Mouse (Mus musculus): ENCODE measurements around the gene Cers3. TPM values are rescaled to one million over a fixed set of nuclear protein-coding genes. Genes with fewer than 3 reads are reported as not detected.

Gene Cers3
- total RNA-seq, 1 experiment from 2014 or later: 0.15 TPM

DNA sequence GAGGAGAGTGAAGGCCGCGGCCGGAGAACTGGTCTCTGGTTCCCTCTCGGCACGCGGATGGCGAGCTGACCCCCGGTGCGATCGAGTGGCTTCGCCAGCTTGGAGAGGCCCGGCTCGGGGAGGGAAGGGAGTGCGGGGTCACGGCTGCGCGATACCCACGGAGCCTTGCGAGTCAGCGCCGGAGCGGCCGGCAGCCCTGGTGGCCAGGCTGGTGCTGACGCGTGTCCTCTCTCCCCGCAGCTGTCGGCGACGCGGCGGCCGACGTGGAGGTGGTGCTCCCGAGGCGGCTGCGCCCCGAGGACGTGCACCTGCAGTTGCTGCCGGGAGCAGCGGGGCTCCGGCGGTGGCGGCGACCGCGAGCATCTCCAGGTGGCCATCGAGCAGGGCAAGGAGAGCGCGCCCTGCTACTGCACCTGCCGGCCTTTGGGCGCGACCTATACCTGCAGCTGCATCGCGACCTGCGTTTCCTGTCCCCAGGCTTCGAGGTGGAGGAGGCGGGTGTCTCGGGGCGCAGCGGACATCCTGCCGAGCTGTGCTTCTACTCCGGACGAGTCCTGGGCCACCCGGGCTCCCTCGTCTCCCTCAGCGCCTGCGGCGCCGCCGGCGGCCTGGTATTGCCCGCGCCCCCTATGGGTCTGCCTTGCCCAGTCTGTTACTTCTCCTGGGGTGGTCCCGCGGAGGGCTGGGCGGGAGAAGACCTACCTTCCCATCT is 96.9 kb downstream of the Cers3 start:
- DNase-seq: peak; percentile 59

DNA sequence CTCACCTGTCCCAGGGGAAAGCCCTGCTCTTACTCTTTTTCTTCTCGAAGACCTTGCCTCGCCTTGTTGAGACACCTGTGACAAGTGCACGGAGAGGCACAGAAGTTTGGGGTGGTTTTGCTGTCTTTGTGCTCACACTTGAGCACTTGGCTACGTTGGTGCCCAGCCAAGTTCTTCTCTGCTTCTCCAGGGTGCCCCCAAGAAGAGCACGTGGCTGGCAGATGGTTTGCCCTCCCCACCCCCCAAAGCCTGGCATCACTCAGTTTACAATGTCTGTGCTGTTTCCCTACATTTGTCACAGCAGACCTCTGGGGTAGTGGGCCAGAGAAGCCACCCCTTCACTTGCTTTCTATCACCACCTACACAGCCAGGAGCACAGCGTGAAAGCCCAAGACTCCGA is 97.9 kb downstream of the Cers3 start:
- no peak for DNase-seq

DNA sequence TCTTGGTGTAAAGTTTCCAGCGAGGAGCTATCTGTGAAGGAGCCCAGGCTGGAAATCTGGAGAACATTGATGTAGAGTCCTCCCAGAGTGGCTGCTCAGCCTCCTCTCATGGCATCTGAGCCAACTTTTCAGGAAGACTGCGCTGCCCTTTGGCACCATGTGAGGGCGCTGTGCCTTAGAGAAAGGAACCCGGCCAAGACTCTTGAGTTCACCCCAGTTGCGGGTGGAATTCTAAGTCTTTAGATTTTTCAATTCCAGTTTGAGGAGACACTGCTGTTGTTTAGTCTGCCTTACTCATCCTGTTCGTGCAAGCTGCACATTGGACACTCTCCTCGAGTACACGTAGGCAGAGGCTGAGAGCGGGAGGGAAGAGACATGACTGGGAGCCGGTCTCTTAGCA is 98.7 kb downstream of the Cers3 start:
- peak; percentile 89 for DNase-seq

DNA sequence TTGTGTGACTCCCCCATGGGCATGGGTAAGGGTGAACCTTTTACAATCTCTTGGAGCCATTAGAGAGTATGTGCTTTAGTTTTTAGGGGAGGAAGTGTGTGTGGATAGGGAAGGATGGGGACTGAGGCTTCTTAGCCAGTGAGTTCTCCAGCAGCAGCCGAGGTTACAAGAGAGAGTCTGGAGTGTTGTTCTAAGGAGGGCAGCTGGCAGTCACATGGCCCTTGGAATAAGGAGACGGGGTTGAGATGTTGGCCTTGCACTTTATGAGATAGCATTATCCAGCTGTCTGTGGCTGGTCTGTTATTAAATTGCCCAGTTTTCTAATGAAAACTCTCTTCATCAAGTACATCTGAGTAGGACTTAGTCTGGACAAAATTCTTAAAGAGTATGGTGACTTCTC is 100.5 kb downstream of the Cers3 start:
- no peak for DNase-seq

DNA sequence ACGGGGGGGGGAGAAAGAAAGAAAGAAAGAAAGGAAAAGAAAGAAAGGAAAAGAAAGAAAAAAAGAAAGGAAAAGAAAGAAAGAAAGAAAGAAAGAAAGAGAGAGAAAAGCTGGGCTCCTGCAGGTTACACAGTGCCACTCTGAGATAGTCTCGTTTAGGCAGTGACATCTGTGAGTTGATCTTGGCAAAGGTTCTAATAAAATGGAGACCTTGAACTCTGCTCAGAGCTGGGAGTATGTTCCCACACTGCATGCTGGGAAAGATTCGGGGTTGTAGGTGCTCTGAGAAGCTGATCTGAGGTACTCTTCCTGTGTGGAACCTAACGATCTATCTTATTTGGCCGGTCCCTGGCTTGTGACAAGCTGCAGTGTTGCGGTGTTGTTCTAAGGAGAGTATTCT is 103.3 kb downstream of the Cers3 start:
- DNase-seq: no peak

DNA sequence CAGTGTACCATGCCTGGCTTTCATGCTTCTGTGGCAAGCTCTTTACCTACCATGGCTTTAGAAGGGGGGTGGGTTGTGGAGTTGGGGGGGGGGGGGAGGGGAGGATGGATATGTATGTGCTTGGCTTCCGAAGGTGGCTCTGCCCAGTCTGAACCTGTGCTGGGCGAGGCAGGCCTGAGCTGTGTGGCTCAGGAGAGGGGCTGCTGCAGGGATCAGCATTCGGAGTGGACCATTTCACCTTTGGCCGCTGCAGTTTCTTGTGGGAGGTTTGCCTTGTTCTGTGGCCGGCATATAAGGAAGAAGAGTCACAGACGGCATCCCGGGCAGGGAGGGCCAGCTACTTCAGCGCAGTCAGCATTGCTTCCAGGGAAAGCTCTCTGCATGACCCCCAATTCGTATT is 104.0 kb downstream of the Cers3 start:
- DNase-seq: no peak

DNA sequence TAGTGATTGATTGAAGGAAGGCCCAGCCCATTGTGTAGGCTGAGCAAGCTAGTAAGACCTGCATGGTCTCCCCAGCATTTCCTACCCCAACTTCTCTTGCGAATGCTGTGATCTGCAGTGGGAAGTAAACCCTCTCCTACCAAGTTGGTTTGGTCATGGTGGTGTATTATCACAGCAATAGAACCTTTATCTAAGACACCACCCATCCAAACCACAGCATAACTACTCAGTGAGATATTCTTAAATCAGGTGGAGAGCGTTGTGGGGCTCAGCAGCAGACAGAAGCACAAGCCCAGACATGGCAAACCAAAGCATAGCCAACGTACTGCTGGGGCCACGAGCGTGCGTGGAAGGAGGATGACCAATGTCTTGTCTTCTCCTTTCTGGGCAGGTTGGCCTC is 106.0 kb downstream of the Cers3 start:
- no peak for DNase-seq

DNA sequence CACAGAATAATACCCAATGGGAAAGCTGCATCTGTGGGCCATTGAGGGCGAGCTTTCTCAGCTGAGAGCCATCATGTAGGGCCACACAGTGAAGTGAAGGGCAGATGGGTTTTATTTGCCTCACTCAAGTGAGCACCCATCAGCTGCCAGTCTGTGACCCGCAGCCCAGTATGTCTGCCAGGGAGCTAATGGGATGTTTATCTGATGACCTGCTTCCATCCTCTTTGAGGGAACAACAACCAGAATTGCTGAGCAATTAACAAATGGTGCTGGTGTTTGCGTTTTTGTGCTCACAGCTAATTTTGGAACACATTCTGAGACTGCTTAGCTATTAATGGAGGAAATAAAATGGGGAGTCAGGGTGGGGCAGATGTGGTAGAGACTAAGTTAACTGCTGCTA is 108.9 kb downstream of the Cers3 start:
- DNase-seq: no peak

DNA sequence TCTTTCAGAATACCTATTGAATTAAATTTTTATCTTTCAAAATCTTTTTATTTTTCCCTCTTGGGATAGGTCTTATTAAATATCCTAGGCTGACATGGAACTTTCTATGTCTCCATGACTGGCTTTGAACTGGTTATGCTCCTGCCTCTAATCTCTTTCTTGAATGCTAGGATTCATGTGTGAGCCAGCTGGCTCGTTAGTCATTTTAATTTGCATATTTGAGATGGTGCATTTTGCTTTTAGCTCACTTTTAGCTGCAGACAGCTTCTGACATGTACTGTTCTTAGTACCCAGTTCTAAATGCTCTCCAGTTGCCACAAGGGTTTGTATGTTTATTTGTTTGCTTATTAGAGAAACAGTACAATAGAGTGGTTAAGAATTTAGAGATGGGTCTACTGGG is 114.3 kb downstream of the Cers3 start:
- no peak for DNase-seq

DNA sequence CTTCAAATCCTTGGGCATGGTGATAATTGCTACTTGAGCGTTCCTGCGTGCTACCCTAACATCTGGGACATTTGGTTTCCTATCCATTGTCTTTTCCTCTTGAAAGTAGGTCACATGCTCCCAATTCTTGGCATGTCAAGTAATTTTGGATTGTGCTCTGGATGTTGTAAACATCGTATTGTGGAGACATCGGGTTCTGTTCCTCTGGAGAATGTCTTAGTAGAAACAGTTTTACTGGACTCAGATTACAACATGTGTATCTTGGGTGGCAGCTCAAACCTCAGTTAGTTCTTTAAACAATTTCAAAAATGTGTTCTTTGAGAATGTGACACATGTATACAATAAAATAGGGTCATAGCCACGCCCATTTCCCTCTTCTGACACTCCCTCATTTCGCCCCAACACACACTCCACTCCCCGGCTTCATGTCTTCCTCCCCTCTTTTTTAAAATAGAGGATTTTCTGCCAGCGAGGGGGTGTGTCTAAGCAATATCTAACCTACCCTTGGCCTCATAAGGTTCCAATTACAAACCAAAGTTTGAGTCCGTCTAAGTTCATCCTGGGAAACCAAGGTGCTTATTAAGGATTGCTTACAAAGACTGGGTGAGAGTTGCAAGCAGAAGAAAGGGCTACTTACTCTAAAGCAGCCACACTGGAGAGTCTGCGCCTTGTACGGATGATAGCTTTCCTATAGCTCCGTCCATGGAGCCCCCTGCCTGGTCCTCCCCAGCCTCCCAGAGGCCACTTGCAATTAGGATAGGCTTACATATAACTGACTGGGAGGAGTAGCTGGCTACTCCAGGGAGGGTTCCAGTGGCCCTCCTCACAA is 115.2 kb downstream of the Cers3 start:
- no peak for DNase-seq

DNA sequence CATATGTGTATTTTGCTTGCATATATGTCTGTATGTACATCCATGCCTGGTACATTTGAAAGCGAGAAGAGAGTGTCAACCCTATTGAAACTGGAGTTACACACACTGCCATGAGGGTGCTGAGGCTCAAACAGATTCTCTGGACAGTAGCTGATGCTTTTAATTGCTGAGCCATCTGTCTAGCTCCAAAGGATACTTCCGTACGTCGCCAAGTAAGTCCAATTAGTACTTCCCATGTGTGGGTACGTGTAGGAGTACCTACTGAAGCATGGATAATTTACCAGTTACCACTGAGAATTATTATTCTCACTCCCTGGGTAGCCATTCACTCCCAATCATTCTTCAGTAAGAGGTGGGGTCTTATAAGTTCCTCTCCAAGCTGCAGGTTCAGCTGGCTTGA is 115.9 kb downstream of the Cers3 start:
- DNase-seq: no peak

DNA sequence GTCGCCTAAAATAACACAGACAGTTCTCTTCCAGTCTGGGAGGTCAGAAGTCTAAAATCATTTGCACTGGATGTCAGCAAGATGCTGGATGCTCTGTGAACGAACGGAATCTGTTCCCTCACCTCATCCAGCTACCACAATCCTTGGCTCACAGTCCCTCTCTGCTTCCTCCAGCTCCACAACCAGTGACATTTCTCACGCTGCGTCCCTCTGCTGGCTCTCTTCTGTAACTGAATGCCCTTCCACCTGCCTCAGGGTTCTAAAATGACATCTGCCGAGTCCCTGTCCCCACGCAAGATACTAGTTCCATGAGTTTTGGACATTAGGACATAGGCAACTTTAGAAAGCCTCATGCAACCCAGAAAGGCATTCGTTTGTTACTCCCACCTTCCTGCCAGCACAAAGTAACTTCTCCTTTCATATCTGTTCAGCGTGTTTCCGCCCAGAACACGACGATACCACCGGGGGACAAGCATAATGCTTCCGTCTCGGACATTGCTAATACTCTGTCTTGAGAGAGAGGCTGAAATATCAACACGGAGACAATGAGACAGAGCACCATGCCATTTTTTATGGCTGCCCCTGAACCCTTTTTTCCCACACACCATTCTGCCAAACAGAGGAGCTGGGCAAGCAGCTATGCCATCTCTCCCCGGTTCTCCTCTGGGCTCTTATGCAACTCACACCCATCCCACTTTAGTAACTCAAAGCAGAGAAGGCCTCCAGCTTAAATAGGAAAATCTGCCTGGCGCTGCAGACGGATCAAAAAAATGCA is 123.8 kb downstream of the Cers3 start:
- DNase-seq: no peak

DNA sequence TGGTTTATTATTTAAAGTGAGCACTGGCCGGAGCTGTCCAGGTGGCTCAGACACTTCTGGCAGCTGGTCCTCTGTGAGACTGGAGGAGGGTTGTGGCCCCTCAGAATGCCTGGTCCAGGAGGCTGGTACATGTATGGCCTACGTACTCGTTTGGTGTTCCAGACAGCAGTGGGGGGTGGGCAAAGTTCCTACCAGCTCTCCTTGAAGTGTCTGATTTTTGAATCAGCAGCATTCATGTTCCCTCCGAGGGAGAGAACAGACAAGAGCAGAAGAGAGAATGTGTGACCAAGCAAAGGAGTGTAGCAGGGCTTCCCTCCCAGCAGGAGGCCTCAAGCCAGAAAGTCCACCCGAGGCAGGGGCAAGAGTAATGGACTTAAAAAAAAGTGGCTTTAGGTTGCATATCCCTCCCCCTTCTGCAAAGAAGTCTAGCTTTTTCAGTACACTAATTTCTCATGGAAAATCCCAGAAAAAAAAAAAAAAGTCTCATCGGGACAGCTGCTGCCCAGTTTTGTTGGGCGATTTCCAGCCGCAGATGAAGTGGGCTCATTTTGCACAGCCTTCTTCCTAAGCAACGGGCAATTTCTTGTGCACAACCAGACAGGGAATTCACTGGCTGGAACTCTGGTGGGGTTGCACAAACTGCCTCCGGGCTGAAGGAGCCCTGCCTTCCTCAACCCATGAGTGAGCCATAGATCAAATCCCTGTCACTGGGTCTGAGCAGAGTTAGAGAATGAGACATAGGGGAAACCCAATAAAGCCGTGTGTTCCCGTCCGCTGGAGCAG is 124.6 kb downstream of the Cers3 start:
- DNase-seq: peak; percentile 42

DNA sequence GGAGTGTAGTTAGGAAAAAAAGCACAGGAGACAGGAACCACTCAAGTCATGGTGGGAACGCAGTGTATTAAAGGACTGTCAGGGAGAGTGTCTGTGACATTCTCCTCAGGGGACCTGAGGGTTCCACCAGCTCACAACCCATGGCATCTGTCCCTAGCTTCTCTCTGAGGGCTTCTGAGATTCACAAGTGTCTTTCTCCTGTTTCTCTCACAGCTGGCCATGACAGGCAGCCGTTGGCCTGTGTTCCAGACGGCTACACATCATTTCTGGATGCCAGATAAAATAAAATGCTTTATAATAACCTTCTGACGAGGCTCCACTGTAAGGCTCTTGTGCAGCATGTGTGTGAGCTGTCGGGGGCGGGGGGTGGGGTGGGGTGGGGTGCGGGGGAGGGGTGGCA is 128.2 kb downstream of the Cers3 start:
- DNase-seq: no peak

DNA sequence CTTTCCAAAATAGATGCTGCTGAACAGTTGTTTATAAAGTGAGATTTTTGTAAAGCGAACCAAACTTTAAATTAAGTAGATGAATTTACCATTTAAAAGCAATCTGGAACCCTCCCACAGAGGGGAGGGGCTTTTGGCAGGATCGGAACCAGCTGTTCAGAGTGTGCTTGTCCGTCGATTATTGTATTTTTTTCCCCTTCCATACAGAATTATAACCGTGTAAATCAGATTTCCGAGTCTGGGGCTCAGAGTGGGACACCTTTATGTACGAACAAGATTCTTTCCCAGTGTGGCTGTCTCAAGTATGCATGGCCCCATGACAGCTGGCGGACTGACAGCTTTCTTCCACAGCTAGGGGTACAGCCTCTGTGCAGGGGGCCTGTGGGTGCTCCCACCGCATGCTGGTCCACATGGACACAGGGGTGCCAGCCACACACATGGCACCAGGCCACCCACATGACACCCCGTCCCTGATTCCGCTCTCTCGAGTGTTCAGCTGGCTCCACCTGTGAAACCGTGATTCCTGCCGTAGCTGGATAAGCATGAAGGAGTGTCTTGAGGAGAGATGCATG is 128.7 kb downstream of the Cers3 start:
- DNase-seq: no peak

DNA sequence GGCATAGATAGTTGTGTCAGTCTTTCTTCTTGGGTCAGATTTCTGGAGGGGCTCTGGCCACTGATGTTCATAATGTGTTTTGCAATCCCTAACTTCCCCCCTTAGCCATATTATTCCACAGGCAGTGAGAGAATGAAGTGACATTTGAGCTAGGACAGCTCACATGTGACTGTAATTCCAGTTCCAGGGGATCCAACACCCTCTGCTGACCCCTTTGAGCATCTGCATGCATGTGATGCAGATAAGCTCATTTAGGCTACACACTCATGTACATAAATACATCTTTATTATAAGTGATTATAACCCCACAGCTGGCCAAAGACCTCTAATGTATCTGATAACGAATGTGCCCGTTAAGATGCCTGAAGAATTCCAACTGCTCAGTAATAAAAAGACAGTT is 129.9 kb downstream of the Cers3 start:
- no peak for DNase-seq

Other genes starting within 250 kb of the Cers3 start
- gene Asb7, start 53.9 kb upstream of the Cers3 start, total RNA-seq (2021): 15.2 and 15.3 TPM in 2 replicates
- gene Lins1, start 53.6 kb upstream of the Cers3 start, total RNA-seq (2021): 7.8 and 9.5 TPM in 2 replicates
- 4.8 and 6.0 TPM in 2 replicates for gene Adamts17, start 96.2 kb downstream of the Cers3 start, total RNA-seq (2021)